Mouse (Mus musculus): ENCODE results near the gene Gm9918.
A peak's percentile ranks its signal among the peaks of the same experiment; 100 is the strongest.

Gm9918 gene

DNA sequence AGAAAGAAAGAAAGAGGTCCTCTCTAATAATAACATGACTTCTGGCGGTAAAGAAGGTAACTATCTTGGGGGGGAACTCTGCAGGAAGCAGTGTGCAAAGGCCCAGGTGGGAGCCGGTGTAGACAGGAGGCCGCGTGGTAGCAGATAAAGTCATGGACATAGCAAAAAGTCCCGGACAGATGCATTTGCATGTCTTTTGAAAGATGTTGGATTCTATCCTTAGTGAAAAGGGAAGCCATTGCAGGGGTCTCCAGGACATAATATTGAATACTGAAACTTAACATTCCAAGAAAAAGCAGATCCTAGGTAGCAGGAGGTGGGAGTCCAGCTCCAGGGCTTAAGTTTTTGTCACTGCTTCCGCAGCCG is 8.3 kb downstream of the Gm9918 start:
- no peak for DNase-seq (ENCODE audit: low spot score)

DNA sequence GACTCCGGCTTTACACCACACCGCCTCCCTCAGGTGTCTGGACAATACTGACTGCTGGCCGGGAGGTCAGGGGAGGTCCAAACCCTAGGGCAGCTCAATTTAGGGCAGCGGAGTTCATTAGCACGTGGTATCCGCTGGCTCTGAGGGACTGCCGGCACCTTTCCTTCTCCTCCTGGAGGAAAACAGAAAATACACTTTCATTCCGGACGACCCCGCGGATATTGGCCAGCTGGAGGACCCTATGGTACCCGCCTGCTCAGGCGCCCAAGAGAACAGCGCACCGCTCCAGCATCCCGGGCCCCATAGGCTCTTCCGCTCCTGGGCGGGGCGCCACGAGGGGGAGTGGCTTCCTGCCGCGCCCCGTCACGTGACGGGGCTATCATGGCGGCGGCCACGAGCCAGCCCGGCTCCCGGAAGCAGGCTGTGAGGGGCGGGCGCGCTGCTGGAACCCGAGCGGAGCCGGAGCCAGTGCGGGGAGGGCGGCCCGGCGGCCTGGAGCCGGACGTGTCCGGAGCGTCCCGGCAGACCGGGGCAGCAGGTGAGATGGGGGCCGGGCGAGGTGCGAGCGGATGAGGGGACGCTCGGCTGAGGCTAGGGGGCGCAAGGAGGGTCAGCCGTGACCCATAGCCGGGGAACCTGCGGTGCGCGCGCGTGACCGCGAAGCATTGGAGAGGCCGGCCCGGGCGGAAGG is 8.9 kb downstream of the Gm9918 start, which contains the start of gene Mfsd5:
TSS of gene Mfsd5 (plus strand) at position 363 of the 691 bp plus-strand sequence.
- peak; percentile 77 for DNase-seq (ENCODE audit: low spot score)

DNA sequence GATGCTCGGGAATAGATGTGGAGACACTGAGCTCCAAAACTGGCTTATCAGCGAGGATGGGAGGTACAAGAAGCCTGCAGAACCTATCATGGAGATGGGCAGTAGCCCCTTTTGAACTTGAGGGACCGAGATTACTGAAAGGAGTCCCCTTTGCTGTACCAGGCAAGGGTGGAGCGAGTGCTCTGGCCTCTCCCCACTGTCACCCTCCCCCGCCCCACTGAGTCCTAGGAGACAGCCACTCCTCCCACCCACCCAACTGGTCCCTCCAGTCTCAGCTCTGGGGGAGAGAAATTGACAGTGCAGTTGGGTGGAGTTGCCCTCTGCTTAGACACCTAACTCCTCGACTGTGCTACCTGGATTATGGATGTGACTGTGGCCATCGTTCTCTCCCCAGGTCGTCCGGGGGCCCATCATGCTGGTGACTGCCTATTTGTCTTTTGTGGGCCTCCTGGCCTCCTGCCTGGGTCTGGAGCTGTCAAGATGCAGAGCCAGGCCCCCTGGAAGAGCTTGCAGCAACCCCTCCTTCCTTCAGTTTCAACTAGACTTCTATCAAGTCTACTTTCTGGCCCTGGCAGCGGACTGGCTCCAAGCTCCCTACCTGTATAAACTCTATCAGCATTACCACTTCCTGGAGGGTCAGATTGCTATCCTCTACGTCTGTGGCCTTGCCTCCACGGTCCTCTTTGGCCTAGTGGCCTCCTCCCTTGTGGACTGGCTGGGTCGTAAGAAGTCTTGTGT is 9.6 kb downstream of the Gm9918 start:
- DNase-seq (ENCODE audit: low spot score): no peak

DNA sequence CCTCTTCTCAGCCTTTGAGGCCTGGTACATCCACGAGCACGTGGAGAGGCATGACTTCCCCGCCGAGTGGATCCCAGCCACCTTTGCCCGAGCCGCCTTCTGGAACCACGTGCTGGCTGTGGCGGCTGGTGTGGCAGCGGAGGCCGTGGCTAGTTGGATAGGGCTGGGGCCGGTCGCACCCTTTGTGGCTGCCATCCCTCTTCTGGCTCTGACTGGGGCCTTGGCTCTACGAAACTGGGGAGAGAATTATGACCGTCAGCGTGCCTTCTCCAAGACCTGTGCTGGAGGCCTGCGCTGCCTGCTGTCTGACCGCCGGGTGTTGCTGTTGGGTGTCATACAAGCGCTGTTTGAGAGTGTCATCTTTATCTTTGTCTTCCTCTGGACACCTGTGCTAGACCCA is 10.3 kb downstream of the Gm9918 start:
- DNase-seq (ENCODE audit: low spot score): no peak

DNA sequence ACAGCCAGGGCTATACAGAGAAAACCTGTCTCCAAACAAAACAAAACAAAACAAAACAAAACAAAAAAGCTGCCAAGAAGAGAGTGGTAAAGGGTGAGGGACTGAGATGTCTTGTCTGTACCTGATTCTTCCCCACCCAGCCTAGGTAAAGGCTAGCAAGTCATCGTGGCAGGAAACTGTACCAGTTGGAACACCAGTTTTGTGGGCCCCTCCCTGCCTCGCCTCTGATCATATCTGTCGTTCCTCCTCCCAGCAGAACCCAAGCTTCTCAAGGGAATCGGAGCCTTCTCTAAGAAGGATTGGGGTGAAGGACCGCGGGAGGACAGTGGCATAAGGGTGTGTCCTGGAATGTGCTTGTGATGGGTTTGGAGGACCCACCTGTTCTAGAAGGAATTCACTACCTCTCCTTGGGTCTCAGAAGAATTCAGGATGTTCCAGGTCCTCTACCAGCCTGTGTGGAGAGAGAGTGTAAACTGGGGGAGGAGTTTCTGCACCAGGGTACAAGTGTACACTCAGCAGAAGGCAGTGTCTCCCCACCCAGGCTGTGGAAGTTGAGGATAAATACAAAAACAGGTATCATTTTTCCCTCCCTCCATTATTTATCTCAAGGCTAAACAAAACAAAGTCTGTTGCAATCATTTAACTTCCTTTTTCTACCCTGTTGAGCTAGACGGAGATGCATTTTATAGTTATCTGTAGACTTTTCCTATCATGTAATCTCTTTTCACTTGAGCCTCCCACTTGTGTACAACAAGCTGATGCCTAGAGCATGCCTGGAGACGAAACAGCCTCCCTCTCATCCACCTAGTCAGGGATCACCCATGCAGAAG is 12.3 kb downstream of the Gm9918 start:
- DNase-seq (ENCODE audit: low spot score): no peak

DNA sequence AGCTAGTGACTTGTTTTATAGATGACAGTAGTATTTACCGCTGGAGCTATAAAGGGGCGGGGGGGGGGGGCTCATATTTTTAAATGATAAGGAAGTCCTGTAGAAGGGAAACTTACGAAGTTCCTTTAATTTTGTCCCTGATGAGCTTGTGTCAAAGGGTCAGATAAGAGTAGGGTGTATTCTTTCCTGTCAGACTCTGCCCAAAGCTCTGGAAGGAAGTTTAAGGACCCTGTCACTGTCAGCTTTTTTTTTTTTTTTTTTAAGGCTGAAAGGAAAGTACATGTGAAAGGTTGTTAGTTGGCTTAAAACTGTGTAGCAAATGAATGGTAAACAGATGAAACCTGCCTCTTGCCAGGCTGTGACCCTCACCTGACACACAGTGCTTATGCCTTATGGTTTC is 13.3 kb downstream of the Gm9918 start:
- no peak for DNase-seq (ENCODE audit: low spot score)

DNA sequence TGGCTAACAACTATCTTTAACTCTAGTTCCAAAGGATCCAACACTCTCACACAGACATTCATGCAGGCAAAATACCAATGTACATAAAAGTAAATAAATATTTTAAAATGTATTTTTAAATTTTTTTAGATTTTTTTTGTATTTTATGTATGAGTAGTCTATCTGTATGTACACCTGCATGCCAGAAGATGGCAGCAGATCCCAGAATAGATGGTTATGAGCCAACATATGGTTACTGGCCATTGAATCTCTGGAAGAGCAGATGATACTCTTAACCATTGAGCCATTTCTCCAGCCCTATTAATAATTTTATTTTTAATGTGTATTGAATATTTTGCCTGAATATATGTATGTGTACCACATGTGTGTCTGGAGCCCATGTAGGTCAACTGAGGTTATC is 17.0 kb downstream of the Gm9918 start:
- no peak for DNase-seq (ENCODE audit: low spot score)

DNA sequence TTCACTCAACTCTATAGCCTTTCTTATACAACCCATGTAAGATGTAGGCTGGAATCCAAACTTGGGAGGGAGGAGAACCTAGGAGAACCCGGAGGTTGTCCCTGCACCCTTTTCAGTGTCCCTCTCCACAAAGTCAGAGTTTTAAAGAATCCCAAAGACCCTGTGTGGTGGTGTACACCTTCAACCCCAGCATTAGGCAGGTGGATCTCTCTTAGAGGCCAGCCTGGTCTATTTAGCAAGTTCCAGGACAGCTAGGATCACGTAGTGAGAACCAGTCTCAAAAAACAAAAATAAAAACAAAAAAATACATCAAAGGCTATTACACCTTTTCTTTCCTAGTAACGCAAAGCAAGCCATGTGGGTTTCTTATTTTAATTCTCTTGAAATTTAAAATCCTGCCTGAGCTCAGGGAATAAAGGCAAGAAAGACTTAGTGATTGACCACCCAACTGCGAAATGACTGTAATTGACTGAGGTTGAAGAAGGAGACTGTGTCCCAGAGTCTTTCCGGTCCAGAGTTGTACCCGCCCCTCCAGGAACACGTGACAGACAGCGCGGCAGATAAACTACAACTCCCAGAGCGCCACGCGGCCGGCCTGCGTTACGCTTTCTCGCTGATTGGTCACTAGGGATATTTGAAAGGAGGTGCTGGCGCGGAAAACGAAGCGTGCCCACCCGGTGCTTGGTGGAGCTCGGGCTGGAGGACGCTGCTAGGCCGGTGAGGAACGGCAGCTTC is 25.4 kb downstream of the Gm9918 start, which contains the start of gene Espl1:
TSS of gene Espl1 (plus strand) at position 634 of the 735 bp plus-strand sequence.
- peak; percentile 88 for DNase-seq (ENCODE audit: low spot score)

DNA sequence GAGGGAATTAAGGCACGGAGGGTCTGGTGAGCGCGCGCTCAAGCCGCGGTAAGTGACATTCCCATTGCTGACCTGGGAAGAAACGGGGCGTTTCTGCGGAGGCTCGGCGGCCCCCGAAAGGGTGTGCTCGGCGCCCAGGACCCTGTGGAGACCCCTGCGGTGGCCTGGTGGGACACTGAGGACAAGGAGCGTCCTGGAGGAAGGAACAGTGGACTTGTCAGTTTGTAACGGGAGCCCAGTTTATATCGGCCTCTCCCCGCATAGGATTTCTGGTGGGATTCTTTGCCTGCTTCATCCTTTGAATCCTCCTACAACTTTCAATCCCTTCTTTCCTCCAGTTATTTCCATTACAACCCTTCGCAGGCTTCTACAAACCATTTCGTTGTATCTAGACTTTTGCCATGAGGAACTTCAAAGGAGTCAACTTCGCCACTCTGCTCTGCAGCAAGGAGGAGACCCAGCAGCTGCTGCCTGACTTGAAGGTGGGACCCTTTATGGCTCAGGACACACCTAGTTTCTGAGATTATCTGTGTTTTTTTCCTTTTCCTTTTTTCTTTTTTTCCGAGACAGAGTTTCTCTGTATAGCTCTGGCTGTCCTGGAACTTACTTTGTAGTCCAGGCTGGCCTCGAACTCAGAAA is 26.1 kb downstream of the Gm9918 start:
- DNase-seq (ENCODE audit: low spot score): no peak

DNA sequence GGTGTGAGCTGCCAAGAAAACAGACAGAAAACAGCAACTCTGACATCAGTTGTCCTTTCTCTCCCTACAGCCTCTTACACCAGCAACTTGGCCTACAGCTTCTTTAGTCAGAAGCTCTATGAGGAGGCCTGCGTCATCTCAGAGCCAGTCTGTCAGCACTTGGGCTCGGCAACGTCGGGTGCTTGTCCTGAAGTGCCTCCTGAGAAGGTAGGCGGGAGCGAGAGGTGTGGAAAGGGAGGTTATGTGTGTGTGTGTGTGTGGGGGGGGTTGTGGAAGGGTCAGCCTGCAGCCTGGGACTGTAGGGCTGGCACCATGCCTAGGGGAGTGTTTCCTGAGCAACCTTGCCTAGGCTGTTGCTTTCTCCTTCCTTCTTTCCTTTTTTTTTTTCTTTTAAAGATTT is 32.2 kb downstream of the Gm9918 start:
- DNase-seq (ENCODE audit: low spot score): no peak

DNA sequence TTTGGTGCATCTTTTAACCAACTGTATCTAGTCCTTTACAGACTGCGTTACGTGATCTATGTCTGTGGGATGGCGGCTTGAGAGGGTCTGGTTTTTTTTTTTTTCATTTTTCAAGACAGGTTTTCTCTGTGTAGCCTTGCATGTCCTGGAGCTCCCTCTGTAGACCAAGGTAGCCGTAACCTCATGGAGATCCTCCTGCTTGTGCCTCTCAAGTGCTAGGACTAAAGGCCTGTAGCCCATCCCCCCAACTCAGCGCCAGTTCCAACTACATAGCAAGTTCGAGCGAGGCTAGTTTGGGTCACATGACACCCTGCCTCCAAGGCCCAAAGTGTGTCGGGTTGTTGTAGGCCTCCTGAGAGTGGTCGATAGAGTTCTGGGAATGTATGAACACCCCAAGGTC is 38.4 kb downstream of the Gm9918 start:
- no peak for DNase-seq (ENCODE audit: low spot score)

DNA sequence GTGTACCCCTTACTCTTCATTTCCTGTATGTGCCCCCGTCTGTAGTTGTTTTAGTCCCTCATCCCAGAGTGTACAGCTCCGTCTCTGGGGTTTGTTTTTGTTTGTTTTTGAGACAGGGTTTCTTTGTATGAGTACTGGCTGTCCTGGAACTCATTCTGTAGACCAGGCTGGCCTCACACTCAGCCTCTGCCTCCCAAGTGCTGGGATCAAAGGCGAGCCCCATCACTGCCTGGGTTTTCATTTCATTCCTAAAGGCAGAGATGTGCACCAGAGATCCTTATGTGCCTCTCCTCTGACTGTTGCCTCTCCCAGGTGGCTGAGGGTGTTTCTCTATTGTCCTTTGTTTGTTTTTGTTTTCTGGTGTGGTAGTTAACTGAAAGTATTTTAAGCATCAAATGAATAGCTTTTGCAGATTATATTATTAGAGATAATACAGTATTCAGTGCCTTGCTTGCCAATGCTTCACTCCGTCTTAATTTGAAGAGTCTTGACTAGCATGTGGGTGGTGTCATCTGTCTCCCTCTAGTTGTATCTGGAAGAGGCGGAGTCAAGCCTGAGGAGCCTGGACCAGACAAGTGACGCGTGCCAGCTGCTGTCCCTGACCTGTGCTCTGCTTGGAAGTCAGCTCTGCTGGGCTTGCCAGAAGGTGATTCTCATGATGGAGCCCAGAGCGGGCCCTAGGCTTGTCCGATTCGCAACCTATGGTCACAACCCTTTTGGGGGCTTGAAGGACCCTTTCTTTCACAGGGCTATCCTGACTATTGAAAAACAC is 39.9 kb downstream of the Gm9918 start:
- DNase-seq (ENCODE audit: low spot score): peak; percentile 62

DNA sequence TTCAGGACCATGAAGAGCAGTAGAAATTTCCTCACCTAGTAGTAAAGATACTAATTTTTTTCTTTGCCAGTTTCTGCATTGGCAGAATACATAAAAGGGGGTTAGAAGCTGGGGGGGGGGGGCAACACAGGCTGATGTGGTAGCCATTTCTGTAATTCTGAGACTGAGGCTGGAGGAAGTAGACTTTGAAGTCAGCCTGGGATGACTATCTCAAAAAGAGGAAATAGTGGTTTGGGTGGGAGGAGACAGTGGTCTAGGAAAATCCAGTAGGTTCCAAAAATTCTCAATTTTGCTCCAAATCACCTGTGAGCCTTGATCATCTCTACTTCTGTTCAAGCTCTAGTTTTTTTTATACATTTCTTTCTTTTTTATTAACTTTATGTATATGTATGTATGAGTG is 41.1 kb downstream of the Gm9918 start:
- DNase-seq (ENCODE audit: low spot score): no peak

DNA sequence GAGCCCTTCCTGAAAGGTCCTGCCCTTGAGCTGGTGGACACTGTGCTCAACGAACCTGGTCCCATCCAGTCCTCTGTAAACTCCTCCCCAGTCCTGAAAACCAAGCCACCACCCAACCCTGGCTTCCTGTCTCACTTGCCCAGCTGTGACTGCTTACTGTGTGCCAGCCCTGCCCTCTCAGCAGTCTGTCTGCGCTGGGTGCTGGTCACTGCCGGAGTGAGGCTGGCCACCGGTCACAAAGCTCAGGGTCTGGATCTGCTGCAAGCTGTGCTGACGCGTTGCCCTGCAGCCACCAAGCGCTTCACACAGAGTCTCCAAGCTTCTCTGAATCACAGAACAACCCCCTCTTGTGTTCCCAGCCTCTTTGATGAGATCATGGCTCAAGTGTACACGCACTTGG is 44.9 kb downstream of the Gm9918 start:
- DNase-seq (ENCODE audit: low spot score): no peak

DNA sequence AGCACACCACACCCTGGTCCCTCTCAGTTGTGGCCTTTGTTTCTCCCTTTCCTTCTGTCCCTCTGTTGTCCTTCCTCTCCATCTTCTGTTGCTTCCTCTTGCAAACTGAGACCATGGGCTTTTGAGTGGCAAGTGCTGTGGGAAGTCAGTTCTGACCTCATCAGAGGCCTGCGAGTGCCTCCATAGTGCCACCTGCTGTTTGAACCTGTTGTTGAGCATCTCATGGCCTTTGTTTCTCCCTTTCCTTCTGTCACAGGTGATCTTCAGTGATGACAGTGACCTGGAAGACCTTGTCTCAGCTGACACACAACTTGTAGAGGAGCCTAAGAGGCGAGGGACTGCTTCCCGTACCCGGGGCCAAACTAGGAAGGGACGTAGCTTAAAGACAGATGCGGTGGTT is 45.9 kb downstream of the Gm9918 start:
- no peak for DNase-seq (ENCODE audit: low spot score)
